Mouse (Mus musculus) neural tube, embryonic 13.5 days (tissue): Measurements from ENCODE around the gene Pdcd4. TPM values are rescaled to one million over a fixed set of nuclear protein-coding genes. Genes with fewer than 3 reads are reported as not detected.

ENCODE experiments used
- ATAC-seq: fragments of 200-750 bp; cut with Nextera tagmentation; 2 replicates; pipeline ENCODE4 v1.8.0; 2017; ENCODE audit warnings: low read depth, mild to moderate bottlenecking, moderate TSS enrichment, moderate library complexity
- H3K27ac ChIP-seq: fragments of 300-500 bp; sonication (generic); replicated peaks from 2 replicates; pipeline ENCODE4 v1.5.1; 2015; ENCODE audit warnings: moderate library complexity, mild to moderate bottlenecking, inconsistent platforms
- H3K27me3 ChIP-seq: fragments of 300-500 bp; sonication (generic); 2 replicates; pipeline ENCODE4 v1.6.1; 2015; ENCODE audit warnings: mild to moderate bottlenecking, inconsistent platforms
- H3K36me3 ChIP-seq: fragments of 300-500 bp; sonication (generic); 2 replicates; pipeline ENCODE4 v1.6.1; 2015; ENCODE audit warnings: mild to moderate bottlenecking, inconsistent platforms
- H3K4me1 ChIP-seq: fragments of 300-500 bp; sonication (generic); replicated peaks from 2 replicates; pipeline ENCODE4 v1.6.1; 2015; ENCODE audit warnings: inconsistent platforms
- H3K4me2 ChIP-seq: fragments of 300-500 bp; sonication (generic); 2 replicates; pipeline ENCODE4 v1.6.1; 2015; ENCODE audit warnings: inconsistent platforms, mild to moderate bottlenecking, moderate library complexity
- H3K4me3 ChIP-seq: fragments of 300-500 bp; sonication (generic); 2 replicates; pipeline ENCODE4 v1.5.1; 2015; ENCODE audit warnings: mild to moderate bottlenecking, inconsistent platforms
- H3K9ac ChIP-seq: fragments of 300-500 bp; sonication (generic); 2 replicates; pipeline ENCODE4 v1.6.1; 2015; ENCODE audit warnings: moderate library complexity, mild to moderate bottlenecking, inconsistent platforms
- H3K9me3 ChIP-seq: fragments of 300-500 bp; sonication (generic); 2 replicates; pipeline ENCODE4 v1.6.1; 2016; ENCODE audit warnings: inconsistent platforms
- WGBS: fragments of 180-500 bp; shearing (Covaris S2); methylation state at CpG from one replicate; pipeline ENCODE4 v1.1.7; 2015; 5-methylcytosine and 5-hydroxymethylcytosine counted together
- polyA plus RNA-seq: library from polyadenylated mRNA; unstranded; fragments of >200 nt; fragmentation: Nextera tagmentation; extraction: Ambion mirVana; gene quantifications from 2 replicates; pipeline ENCODE4 v1.2.1, GENCODE M21; 2015

The Pdcd4 gene
- polyA plus RNA-seq: 80.5 and 82.1 TPM in 2 replicates

GRCm38 (mm10) chr19:53892061-53892460, at the start of gene Pdcd4:
Gene Pdcd4 (plus strand): TSS chr19:53892231.
- Histone ChIP-seq H3K36me3 (no peaks in the 10 kb centered on the region), H3K27ac (peak within 1 kb of the TSS; percentile 28; the same call in 1 of the 2 replicates), H3K4me1 (peaks cover 13% of the 10 kb centered on the region; the same call in 1 of the 2 replicates), H3K9me3 (no peaks in the 10 kb centered on the region), H3K4me3 (no peak within 1 kb of the TSS), H3K9ac (no peak within 1 kb of the TSS), H3K4me2 (no peak within 1 kb of the TSS), H3K27me3 (no peaks in the 10 kb centered on the region)
- ATAC-seq: no peak
- WGBS: 46% methylated on average over 3 of the region's 3 CpGs

- H3K9ac ChIP-seq: no peak overlapping the region
- H3K27ac ChIP-seq: no peak overlapping the region
- peaks cover 16% of the 10 kb centered on the region for H3K27me3 ChIP-seq
- 92% methylated on average over 8 of the region's 8 CpGs for WGBS
- no peak for ATAC-seq
- no peaks in the 10 kb centered on the region for H3K4me1 ChIP-seq
- no peak overlapping the region for H3K4me2 ChIP-seq
- H3K36me3 ChIP-seq: no peaks in the 10 kb centered on the region
- no peaks in the 10 kb centered on the region for H3K9me3 ChIP-seq
- no peak overlapping the region for H3K4me3 ChIP-seq
These were observed 48.1 kb upstream of the Pdcd4 start for GRCm38 (mm10) chr19:53843972-53844371.

GRCm38 (mm10) chr19:53848272-53848995, 43.6 kb upstream of the Pdcd4 start:
- 86% methylated on average over 10 of the region's 10 CpGs for WGBS
- Histone ChIP-seq H3K36me3 (no peaks in the 10 kb centered on the region), H3K4me2 (no peak overlapping the region), H3K9me3 (no peaks in the 10 kb centered on the region), H3K4me3 (no peak overlapping the region), H3K27me3 (peaks cover 34% of the 10 kb centered on the region), H3K9ac (no peak overlapping the region), H3K27ac (no peak overlapping the region), H3K4me1 (peaks cover 35% of the 10 kb centered on the region)
- ATAC-seq: no peak

- 0 out of 2 replicates have a peak overlapping the region, but pooled peaks have one; percentile 13 for H3K27ac ChIP-seq
- WGBS: 60% methylated on average over 18 of the region's 18 CpGs
These were observed 41.7 kb upstream of the Pdcd4 start for GRCm38 (mm10) chr19:53850166-53850922.

GRCm38 (mm10) chr19:53851352-53851751, 40.7 kb upstream of the Pdcd4 start:
- peaks cover 42% of the 10 kb centered on the region for H3K4me1 ChIP-seq
- H3K27ac ChIP-seq: peak overlapping the region; percentile 84
- H3K36me3 ChIP-seq: no peaks in the 10 kb centered on the region
- H3K4me3 ChIP-seq: no peak overlapping the region
- peaks cover 58% of the 10 kb centered on the region for H3K27me3 ChIP-seq
- ATAC-seq: no peak
- H3K9me3 ChIP-seq: no peaks in the 10 kb centered on the region
- WGBS: 79% methylated on average over 13 of the region's 13 CpGs
- no peak overlapping the region for H3K4me2 ChIP-seq
- H3K9ac ChIP-seq: no peak overlapping the region

More at GRCm38 (mm10) chr19:53850166-53850922, 41.7 kb upstream of the Pdcd4 start:
- Histone ChIP-seq H3K9ac (no peak overlapping the region), H3K4me2 (0 out of 2 replicates have a peak overlapping the region, but pooled peaks have one; percentile 2), H3K4me3 (no peak overlapping the region), H3K27me3 (peaks cover 49% of the 10 kb centered on the region), H3K4me1 (peaks cover 42% of the 10 kb centered on the region), H3K9me3 (no peaks in the 10 kb centered on the region), H3K36me3 (no peaks in the 10 kb centered on the region)
- ATAC-seq: no peak

- peaks cover 64% of the 10 kb centered on the region for H3K27me3 ChIP-seq
- H3K4me3 ChIP-seq: no peak overlapping the region
- no peak overlapping the region for H3K9ac ChIP-seq
- ATAC-seq: peak; percentile 49; the same call in 1 of the 2 replicates
- H3K9me3 ChIP-seq: no peaks in the 10 kb centered on the region
- H3K4me1 ChIP-seq: peaks cover 42% of the 10 kb centered on the region
- 78% methylated on average over 14 of the region's 14 CpGs for WGBS
- peak overlapping the region; percentile 84 for H3K27ac ChIP-seq
- no peaks in the 10 kb centered on the region for H3K36me3 ChIP-seq
- H3K4me2 ChIP-seq: 0 out of 2 replicates have a peak overlapping the region, but pooled peaks have one; percentile 42
These were observed 40.0 kb upstream of the Pdcd4 start for GRCm38 (mm10) chr19:53851826-53852698.

- Histone ChIP-seq H3K9ac (0 out of 2 replicates have a peak overlapping the region, but pooled peaks have one; percentile 32), H3K4me1 (peaks cover 42% of the 10 kb centered on the region), H3K27ac (peak overlapping the region; percentile 84), H3K4me2 (peak overlapping the region; percentile 42), H3K27me3 (peaks cover 61% of the 10 kb centered on the region), H3K9me3 (no peaks in the 10 kb centered on the region), H3K36me3 (no peaks in the 10 kb centered on the region), H3K4me3 (peak overlapping the region; percentile 11; the same call in 1 of the 2 replicates)
- WGBS: 19% methylated on average over 15 of the region's 15 CpGs
- peak; percentile 93 for ATAC-seq
These were observed 39.2 kb upstream of the Pdcd4 start for GRCm38 (mm10) chr19:53852699-53853451.

GRCm38 (mm10) chr19:53854978-53855377, 37.1 kb upstream of the Pdcd4 start:
- Histone ChIP-seq H3K4me1 (peaks cover 40% of the 10 kb centered on the region), H3K9me3 (no peaks in the 10 kb centered on the region), H3K9ac (no peak overlapping the region), H3K27me3 (peaks cover 52% of the 10 kb centered on the region), H3K4me2 (no peak overlapping the region), H3K27ac (no peak overlapping the region), H3K36me3 (no peaks in the 10 kb centered on the region), H3K4me3 (no peak overlapping the region)
- 75% methylated on average over 4 of the region's 4 CpGs for WGBS
- ATAC-seq: no peak

GRCm38 (mm10) chr19:53855781-53856180, 36.2 kb upstream of the Pdcd4 start:
- peaks cover 32% of the 10 kb centered on the region for H3K4me1 ChIP-seq
- no peaks in the 10 kb centered on the region for H3K36me3 ChIP-seq
- H3K9ac ChIP-seq: no peak overlapping the region
- no peak overlapping the region for H3K27ac ChIP-seq
- 71% methylated on average over 5 of the region's 5 CpGs for WGBS
- H3K4me2 ChIP-seq: no peak overlapping the region
- H3K4me3 ChIP-seq: no peak overlapping the region
- no peak for ATAC-seq
- peaks cover 47% of the 10 kb centered on the region for H3K27me3 ChIP-seq
- H3K9me3 ChIP-seq: no peaks in the 10 kb centered on the region

GRCm38 (mm10) chr19:53856794-53857193, 35.2 kb upstream of the Pdcd4 start:
- Histone ChIP-seq H3K9me3 (no peaks in the 10 kb centered on the region), H3K27me3 (peaks cover 39% of the 10 kb centered on the region), H3K4me2 (no peak overlapping the region), H3K4me1 (peaks cover 23% of the 10 kb centered on the region), H3K4me3 (no peak overlapping the region), H3K36me3 (no peaks in the 10 kb centered on the region), H3K27ac (no peak overlapping the region), H3K9ac (no peak overlapping the region)
- WGBS: 50% methylated on average over 9 of the region's 9 CpGs
- ATAC-seq: no peak

- Histone ChIP-seq H3K9me3 (no peaks in the 10 kb centered on the region), H3K27ac (no peak overlapping the region), H3K36me3 (no peaks in the 10 kb centered on the region), H3K4me1 (peaks cover 12% of the 10 kb centered on the region), H3K4me3 (no peak overlapping the region), H3K27me3 (peaks cover 38% of the 10 kb centered on the region), H3K4me2 (no peak overlapping the region), H3K9ac (no peak overlapping the region)
- ATAC-seq: no peak
- 79% methylated on average over 6 of the region's 6 CpGs for WGBS
These were observed 34.1 kb upstream of the Pdcd4 start for GRCm38 (mm10) chr19:53857962-53858361.
